Mouse (Mus musculus): ENCODE data around the gene Mrps23.
"Not testable (repeated sequence)": the region's sequence is repeated elsewhere in the genome, so short reads cannot be mapped to it uniquely, and the experiment has no call there.

Mrps23 gene

DNA sequence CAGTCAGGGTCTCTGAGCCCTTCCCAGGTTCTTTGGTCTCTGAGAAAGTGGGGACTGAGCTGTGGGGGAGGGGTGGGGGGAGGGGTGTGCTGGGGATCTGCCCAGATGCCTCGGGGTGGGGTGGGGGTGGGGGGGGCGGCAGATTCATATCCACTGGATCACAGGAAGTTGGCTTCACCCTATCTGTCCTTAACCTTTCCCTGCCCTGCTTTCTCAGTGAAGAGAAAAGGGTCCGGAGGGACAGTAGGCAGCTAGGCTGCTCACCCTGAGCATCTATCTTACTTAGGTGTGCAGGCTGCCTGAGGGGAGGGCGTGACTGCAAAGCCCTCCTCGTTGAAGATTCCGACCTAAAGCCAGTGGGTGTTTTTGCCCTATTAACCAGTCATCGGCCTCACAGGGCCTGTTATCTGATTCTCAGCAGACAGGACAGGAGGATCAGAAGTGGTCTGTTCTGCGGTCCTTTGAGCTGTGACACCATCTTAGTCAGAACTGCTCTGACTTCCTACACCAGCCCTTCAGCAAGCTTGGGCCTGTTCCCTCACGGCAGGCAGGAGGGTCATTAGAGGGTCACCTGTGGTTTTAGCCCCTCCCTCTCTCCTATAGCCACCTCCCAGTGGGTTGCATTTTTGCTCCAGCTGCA, 30.7 kb upstream of the Mrps23 start:
- DNase-seq (ENCODE audit: low spot score in 2 of 2): no peak

DNA sequence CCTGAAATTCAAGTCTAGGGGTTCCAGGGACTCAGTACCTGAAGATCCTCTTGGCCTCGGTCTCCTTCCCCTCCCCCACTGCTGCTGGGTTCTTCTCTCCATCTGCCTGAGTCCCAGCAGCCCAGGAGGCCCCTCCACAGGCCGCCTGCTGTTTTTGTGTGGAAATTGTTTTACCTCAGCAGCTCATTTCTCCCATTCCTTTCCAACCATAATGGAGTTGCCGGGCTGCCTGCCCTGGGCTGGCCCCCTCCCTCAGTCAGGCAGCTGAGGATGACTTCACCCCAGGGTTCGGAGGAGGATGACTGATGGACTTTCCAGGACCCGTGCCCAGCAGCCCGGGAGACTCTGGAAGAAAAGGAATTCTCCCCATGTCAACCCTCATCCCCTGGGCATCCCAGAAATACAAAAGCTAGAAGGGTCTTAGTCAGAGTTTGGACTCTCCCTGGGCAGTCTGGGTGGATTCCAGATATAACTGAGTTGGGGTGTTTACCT, 23.7 kb upstream of the Mrps23 start:
- DNase-seq (ENCODE audit: low spot score in 2 of 2): no peak

DNA sequence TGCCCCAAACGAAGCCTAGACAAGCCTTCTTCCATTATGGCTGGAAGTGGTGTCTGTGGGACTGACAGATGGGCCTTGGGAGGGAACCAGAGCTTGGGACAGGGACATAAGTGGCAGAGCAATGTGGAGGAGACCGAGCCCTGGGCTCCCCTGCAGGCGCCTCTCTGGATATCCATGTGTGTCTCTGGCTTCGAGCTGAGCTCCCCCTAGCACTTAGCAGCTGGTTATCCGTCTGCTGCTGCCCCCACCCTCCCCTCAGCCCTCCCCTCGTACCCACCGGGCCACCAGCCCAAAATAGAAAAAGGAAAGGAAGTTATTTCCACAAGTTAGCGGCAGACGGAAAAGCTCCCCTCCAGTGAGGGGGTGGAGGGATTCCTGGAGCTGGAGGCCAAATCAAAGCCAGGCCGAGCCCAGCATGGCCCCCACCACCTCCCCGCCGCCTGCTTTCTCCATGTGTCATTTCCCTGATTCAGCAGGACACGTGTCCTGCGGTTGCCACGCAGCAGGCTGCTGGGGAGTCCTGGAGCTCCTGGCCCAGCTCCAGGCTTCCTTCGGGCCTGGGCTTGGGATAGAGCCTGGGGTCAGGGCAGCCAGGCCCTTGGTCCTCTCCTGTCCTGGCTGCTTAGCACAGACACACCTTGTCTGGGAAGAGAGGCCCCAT, 23.1 kb upstream of the Mrps23 start:
- DNase-seq (ENCODE audit: low spot score in 2 of 2): peak in 1 of 2 experiments; percentile 59

DNA sequence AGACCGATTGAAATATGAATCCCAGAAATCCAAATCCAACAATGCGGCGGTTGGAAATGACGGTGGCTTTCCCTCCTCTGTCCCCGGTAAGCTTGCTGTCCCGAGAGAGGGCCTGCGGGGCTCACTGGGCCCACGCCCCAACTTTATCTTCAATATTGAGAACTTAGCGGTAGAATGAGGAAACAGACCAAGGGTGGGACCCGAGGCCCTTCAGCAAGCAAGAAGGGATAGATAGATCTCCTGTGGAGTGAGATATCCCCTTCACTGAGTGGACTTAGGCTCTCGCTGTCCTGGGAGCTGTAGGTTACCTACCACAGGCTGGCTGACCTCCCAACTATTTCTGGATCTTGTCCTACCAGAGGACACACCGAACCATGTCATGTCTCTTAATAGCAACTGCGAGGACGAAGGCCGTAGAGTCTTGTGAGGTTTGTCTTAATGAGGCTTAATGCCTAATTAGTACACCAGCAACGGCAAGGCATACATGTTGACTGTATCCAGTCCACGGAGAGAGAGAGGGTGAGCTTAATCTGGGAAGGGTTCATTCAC, 19.5 kb upstream of the Mrps23 start:
- no peak for DNase-seq (ENCODE audit: low spot score in 2 of 2)

DNA sequence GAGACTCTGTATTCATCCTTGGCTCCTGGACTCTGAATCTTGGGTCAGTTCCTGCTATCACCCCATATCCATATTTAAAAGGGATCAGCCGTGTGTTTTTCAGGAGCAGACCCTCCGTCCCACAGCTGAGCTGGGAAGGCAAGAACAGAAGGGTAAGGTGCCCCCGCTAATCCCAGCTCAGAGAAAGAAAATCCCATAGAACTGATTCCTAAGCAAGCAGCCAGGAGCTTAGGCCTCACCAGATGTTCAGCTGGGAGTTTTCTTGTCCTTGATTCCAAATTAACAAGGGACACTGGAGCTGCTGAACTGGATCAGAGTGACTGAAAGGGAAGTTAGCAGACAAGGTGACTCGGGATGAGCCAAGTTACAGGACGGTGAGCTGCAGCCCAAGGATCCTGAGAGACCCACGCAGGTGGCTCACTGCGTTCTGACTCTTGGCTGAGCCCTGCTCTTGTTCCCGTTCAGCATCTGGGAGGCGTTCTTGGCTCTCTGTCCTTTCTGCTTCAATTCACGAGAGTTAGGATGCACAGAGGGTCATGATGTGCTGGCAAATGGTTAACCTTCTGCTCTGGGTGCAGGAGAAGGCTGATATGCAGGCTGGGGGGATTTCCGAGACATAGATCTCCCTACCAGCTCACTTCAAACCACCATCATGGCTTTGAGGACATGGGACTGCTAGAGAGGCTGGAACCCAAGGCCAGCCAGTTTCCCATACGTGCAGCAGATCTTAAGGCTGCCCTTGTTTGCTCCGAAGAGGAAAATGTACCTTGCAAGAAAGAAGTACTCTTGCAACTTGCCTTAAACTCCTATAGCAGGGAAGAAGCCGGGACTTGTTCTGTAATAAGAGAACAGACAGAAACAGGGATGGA, 17.9 kb upstream of the Mrps23 start:
- no peak for DNase-seq (ENCODE audit: low spot score in 2 of 2)

DNA sequence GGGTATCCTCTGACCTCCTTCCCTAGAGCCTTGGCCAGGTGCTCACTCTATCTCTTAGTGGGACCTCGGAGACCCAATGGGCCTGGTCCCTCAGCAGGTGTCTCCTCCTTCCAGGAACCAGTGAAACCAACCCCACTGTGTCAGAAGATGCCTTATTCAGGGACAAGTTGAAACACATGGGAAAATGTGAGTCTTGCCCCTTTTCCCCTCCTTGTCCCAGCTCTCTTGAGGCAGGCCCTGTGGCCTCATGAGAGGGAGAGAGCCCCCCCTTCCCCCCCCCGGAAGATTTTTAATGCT, 17.3 kb upstream of the Mrps23 start:
- no peak for DNase-seq (ENCODE audit: low spot score in 2 of 2)

DNA sequence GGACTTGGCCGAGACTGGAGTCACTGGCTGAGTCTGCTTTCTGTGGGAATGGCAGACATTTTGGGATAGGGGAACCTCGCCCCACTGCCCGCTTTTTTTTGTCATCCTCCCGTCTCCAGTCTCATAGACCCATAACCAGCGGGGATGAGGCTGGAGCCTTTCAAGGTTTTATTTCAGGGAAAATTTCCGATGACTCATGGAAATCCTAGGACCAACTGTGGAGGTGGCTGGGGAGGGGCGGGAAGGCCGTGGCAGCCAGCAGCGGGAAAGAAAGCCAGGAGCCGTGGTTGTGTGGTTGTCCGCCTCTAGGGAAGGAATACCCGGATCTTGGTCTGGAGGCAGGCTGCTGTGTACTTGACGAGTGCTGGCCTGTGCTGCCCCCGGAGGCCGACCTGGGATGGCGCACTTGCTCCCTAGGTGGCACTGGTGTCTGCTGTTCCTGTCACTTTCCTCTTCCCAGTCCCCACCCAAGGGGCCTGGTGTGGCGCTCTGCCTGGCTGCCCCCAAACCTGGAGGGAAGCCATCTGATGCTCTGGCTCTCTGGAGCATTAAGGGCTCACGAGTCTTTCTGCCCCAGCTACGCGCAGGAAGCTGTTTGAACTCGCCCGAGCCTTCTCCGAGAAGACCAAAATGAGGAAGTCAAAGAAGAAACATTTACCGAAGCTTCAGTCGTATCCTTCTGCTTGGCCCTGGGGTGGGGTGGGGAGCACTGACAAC, 16.6 kb upstream of the Mrps23 start:
- peak; percentile 75 to 78 for DNase-seq (ENCODE audit: low spot score in 2 of 2)

DNA sequence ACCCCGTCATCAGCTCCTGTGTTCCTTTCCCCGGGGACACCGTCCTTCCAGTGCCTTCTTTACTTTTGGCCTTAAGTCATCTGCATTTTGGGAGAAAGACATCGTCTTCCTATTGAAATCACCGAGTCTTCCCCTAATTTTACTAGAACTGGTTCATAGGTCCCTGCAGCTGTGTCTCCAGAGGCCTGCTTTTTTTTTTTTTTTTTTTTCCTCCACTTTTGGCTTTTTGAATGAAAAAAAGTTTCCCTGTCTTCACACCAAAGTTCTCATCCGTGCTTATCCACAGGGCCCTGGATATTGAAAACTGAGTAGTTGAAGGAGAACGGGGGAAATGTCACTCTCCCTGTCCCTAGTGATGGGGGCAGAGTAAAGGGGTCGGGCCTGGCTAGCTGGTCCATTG, 16.0 kb upstream of the Mrps23 start:
- no peak for DNase-seq (ENCODE audit: low spot score in 2 of 2)

DNA sequence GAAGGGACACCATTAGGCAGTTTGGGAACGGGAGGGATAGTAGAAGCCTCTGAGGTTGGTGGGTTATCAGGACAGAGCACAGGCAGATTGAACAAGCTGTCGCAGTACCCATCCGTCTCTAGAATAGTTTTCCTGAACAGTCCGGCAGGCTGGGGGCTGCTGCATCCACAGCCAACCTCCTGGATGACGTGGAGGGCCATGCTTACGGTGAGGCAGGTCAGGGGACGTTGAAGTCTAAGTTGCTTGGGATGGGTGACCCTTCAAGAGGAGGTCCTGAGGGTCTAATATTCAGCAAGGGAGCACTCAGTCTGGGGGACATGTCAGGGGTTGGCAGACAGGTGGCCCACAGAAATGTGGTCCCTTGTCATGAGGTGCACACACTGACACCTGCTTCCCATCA, 15.6 kb upstream of the Mrps23 start:
- no peak for DNase-seq (ENCODE audit: low spot score in 2 of 2)

DNA sequence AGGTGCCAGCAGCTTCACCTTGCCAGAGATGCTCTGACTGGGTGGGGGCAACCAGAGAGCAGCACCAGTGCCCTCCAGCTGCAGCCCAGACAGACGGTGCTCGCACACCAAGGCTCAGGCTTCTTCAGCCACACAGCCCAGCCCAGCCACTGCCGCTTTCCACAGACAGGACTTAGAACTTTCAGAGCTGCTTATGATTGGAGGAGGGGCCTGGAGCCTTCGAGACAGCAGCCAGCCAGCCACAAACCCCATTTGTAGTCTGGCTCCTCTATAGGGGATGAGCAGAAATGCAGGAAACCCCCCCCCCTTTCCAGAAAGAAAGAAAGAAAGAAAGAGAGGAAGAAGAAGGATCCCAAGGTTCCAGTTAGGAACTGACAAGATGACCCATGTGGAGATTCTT, 11.6 kb upstream of the Mrps23 start:
- no peak for DNase-seq (ENCODE audit: low spot score in 2 of 2)

DNA sequence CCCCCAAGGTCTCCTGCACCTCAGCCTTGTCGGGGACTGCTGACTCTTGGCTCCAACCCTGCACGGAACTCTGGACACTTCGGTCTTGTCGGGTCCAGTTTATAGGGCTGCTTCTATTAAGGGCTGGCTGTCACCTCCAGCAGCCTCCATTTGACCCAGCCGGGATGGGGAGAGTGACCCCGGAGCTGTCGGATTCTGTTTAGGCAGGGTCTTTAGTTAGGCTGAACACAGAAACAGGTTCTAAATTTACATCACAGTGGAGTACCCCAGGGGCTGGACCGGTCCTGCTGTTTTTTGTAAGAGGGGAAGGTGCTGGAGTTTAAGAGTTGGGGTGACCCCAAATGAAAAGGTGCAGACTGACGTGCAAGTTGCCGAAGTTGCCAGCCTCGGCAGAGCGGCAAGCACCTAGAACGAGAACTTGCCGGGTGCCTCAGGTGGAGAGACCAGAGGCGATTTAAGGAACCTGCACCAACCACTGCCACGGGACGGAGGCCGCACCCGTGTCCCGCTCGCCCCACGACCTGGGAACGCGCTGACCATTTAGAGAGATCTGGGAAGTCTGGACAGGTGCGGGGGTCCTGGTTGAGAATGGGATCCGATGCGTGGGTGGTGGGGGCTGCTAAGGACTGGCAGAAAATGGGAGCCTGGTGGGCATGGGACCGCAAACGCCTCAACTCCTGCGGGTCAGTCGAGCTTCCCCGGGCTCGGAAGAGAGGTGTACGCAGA, 10.9 kb upstream of the Mrps23 start:
- DNase-seq (ENCODE audit: low spot score in 2 of 2): no peak

DNA sequence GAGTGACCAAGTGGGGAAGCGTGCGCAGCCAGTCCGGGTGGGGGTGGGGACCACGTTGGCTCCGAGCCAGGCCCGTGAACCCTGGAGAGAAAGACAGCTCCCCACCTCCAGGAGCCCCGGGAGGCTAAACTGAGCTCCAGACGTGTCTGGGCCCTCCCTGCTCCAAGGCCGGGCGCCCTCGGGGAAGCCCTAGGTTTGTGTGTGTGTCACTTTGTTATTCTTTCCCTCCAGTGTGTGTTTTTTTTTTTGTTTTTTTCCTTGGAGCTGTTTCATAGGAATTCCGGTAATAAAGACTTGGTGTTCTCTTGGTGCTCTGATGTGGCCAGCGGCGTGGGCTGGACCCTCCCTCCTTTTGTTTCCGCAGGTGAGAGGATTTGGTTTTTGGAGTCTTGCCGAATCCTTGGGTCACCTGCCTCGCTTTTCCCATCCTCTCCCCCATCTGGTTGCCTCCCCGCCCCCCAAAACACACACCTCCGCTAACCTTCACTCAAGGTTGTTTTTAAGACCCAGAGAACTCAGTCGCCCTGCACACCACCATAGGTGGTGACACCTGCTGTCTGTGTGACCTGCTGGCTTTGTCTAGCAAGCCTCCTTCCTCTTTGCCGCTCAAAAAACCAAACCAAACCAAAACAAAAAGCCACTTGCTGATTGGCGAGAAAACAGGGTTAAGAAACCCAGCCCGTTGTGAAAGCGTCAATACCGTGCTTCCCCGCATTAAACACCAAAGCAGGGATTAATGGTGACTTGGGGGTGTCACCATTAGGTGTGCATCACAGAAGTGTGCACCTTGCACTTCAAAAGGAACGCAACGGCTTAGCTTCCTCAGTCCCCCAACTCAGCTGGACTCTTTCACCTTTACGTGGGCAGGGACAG, 10.1 kb upstream of the Mrps23 start:
- DNase-seq (ENCODE audit: low spot score in 2 of 2): no peak

DNA sequence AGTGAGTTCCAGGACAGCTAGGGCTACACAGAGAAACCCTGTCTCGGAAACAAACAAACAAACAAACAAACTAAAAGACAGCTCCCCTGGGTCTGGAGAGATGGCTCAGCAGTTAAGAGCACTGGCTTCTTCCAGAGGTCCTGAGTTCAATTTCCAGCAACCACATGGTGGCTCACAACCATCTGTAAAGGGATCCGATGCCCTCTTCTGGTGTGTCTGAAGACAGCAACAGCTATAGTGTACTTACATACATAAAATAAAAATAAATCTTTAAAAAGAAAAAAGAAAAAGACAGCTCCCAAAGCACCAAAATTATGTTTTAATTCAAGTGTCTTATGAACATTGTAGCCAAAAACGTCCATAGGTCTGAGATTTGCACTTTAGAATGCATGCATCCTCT, 8.5 kb upstream of the Mrps23 start:
- not testable (repeated sequence) for DNase-seq (ENCODE audit: low spot score in 2 of 2)

DNA sequence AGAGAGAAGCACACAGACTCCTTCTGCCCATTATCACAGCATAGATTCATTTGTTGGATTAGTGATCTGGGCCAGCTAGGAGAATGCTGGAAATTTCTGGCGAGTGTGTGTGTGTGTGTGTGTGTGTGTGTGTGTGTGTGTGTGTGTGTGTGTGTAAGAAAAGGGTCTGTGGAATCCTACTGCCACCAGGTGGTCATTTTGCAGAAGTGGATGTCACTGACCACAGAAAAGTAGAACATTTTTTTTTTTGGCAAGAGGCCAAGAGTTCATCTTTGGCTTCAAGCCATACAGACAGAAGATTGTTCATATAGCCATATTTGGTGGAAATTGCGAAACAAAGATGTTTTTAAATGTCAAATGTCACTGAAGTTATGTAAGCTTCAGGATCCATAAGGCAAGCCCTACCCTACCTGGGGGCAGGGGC, 7.0 kb upstream of the Mrps23 start:
- peak in 1 of 2 experiments; percentile 61 for DNase-seq (ENCODE audit: low spot score in 2 of 2)

DNA sequence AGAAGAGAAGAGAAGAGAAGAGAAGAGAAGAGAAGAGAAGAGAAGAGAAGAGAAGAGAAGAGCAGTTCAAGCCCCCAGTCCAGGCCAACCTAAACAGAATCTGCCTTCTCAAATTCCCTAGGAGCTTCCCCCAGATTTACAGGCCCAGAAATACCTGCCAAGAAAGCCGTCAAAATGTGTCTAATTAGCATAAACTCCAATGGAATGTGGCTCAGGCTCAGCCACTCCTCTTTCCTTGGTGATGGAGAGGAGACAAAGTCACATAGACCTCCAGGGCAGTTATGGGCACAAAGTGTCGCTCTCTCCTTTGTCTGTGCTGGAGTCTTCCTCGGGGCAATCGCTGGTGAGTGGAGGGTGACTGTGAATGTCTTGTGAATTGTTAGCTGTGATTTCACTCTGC, 6.0 kb upstream of the Mrps23 start:
- no peak for DNase-seq (ENCODE audit: low spot score in 2 of 2)

DNA sequence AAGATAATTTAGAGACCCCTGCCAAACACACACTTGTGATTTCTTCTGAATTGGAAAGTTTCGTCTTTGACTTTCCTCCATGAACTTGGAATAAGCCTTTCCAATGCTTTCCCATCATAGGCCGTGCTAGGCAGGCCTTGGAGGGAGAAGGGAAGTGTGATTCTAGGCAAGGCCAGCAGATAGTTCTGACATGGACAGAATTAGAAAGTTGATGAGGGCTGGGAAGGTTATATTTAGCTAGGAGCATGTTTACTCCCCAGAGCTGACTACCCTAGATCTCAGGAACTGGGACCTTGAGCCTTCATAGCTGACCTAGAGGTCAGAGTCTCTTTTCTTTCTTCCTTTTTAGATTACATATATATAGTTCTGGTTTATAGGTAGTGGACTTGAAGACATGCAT, 3.0 kb upstream of the Mrps23 start:
- no peak for DNase-seq (ENCODE audit: low spot score in 2 of 2)

DNA sequence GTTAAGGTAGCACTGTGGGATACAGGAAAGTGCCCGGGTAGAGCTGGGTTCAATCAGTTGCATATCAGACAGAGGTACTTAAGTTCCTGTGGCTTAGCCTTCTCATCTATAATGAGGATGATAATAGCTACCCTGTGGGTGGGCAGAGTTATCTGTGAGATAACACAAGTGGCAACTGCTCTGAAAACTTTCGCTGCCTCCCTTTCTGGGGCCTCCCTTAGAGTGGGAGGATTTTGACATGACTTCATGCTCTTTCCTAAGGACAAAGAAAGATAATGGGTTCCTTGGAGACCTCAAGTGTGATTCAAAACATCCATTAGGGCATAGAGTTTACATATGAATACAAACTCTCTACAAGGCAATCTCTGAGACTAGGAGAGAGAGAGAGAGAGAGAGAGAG, 2.1 kb upstream of the Mrps23 start:
- no peak for DNase-seq (ENCODE audit: low spot score in 2 of 2)

DNA sequence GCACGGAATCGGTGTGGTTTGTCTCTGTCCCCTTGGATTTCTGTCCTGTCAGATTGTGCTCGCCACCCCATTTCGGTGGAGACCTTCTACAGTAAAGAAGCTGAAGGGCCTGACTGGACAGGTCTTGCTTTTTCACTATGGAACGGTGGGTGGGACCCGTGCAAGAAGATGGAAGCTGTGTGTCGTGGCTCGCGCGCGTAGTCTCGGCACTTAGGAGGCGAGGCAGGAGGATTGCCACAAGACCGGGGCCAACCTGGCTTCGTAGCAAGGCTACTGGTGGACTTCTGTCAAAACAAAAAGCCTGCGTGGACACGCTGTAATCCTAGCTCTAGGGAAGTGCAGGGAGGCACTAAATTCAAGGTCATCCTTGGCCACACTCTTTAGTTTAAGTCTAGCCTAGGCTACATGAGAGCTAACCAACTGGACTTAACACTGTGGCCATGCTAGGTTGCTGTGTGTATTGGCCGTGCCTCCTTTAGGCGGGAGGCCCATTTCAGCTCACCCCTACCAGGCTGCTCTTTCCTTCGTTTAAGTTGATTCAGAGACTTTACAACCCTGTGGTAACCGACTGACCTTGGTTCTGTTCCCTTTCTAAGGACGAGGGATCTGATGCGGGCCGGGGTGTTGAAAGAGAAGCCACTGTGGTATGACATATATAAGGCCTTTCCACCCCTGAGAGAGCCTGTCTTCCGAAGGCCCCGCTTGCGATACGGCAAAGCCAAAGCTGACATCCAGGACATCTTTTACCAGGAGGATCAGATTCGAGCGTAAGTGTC, 593 bp downstream of the Mrps23 start:
- no peak for DNase-seq (ENCODE audit: low spot score in 2 of 2)

DNA sequence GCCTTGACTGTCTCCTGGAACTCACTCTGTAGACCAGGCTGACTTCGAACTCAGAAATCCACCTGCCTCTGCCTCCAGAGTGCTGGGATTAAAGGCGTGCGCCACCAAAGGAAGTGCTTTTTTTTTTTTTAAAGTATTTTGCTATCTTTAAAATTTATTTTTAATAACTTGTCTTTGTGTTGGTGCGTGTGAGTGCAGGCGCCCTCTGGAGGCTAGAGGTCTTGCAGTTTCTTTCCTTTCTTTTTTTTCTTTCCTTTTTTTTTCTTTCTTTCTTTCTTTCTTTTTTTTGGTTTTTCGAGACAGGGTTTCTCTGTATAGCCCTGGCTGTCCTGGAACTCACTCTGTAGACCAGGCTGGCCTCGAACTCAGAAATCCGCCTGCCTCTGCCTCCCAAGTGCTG, 2.4 kb downstream of the Mrps23 start:
- DNase-seq (ENCODE audit: low spot score in 2 of 2): not testable (repeated sequence)

All from cerebellum, postnatal 4 days (tissue).